Mouse (Mus musculus) lung, adult 2 months (tissue): ENCODE results near the gene Tbc1d17.

Source experiments
- CTCF ChIP-seq: fragments of 200-500 bp; IDR thresholded peaks from 2 replicates; pipeline ENCODE4 v1.5.1; 2011; ENCODE audit warnings: mild to moderate bottlenecking, low read length, control low read depth; ENCODE audit not compliant: insufficient read depth
- POLR2A ChIP-seq: fragments of 200-500 bp; IDR thresholded peaks from 2 replicates; pipeline ENCODE4 v1.6.1; 2011; ENCODE audit warnings: low read depth, mild to moderate bottlenecking, control low read depth, low read length, borderline replicate concordance; ENCODE audit errors: extremely low read depth

DNA sequence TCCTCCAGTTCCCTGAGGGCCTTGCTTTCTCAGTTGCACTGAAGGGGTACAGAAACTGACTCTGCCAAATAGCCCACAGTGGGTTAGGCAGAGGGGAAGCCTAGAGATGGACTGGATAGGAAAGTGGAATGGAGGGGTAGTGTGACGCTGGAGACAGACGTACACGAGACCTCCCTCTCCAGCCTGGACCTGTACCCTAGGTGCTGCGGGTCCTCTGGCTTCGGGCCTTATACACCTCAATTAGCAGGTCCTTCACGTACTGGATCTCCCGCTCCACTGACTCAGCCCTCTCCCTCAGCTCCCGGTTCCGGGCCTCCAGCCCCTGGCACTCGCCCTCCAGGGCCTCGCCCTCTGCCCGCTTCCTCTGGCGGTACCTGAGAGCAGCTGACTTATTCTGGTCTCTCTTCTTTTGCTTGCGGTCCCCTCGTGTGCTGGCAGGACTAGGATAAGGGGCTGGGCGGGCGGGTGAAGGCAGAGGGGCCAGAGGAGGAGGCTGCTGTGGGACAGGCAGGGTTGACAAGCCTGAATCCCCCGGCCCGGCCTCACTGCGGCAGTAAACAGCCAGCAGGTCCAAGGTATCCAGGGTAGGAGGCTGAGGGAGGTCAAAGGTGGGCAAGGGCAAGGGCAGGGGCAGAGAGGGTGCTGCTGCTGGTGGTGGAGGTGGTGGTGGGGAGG is 36.1 kb downstream of the Tbc1d17 start:
- TF ChIP-seq POLR2A (no peak), CTCF (no peak)
